Mouse (Mus musculus): ENCODE results near the gene Tcirg1.

Gene Tcirg1

DNA sequence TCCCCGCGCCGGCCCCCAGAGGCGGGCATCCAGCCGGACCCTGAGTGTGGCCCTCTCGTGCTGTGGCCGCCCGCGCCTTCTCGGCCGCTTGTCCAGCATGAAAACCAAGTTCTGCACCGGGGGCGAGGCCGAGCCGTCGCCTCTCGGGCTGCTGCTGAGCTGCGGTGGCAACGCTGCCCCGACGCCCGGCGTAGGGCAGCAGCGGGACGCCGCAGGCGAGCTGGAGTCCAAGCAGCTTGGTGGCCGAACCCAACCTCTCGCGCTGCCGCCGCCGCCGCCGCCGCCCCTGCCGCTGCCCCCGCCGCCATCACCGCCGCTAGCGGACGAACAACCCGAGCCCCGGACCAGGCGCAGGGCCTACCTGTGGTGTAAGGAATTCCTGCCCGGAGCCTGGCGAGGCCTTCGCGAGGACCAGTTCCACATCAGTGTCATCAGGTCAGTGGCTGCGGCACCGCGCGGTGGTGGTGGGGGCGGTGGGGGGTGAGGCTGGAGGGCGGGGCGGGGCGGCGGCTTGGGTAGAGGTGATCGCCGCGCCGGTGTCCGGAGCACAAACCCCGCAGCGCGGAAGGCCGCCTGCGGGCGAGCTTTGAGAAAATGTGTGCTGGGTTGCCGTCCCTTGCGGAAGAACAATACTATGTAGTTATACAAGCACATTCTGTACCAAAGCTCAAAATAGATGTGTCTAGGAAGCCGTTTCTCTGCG, 54.8 kb downstream of the Tcirg1 start:
- DNase-seq (ENCODE audit: low read depth, low spot score), result no peak

DNA sequence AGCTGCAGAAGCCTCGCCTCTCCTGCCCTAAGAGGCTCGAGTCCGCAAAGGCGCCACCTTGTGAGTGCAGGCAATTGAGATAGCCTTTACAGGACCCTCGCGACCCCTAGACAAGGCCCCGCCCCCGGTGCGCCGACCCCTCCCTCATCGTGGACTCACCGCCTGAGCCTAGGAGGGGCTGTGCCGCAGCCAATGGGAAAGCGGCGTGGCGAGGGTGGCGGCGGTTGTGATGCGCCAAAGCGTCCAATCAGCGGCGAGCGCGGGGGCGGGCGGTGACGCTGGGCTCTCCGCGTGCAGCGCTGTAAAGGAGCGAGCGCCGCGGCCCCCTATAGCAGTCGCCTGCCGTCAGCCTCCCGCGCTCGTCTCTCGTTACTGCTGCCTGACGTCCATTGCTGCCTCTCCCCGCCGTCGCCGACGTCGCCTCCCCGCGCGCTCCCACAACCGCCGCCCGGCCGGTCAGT, 55.4 kb downstream of the Tcirg1 start, which contains the start of gene Chka:
TSS of gene Chka (plus strand) at position 272 of the 461 bp plus-strand sequence.
- DNase-seq (ENCODE audit: low read depth, low spot score), result peak; percentile 90

DNA sequence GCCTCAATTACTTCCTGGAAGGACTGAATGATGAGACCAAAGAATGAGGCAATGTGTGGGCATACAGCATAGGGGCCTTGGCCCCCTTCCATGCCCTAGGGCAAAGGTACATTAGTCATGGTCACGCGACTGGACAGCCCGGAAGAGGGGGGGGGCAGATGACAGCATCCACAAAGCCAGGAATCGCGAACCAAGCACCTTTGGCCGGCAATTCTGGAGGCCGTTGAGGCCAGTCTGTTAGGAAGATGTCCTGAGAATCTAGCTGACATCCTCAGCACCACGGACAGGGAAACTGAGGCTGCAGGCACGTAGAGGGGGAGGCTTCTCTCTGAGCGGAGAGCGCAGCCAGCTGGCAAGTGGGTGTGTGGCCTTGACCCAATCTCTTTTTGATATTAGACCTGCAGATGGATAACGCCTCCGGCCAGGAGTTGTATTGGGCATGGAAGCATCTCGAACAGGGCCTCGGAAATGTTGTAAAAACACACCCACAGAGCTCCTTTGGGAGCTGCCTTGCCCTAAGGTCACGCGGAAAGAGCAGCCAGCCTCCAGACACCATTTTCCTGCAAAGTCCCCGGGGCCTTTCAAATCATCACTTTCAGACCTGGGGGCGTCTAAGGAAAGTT, 56.0 kb downstream of the Tcirg1 start:
- DNase-seq (ENCODE audit: low read depth, low spot score), result no peak

- no peak for DNase-seq (ENCODE audit: low read depth, low spot score)
Observed at GRCm38 (mm10) chr19:3850076-3850475, 56.9 kb downstream of the Tcirg1 start.

DNA sequence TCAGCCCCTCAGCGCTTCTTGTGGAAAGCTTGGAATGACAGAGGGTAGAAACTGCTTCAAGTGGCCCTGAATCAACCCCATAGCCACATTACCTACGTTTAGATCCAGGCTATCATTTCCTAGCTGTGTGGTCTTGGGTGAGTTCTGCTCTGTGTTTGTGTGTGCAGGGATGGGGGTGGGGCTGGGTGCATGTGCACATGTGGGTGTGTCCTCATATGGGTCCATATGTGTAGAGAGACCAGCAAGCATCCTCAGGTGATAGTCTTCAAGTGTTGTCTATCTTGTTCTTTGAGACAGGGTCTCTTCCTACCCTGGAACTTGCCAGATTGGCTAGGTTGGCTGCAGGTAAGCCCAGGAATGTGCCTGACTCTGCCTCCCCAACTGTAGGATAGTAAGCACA, 57.7 kb downstream of the Tcirg1 start:
- DNase-seq (ENCODE audit: low read depth, low spot score), result no peak

GRCm38 (mm10) chr19:3848207-3848808, 58.6 kb downstream of the Tcirg1 start:
- DNase-seq (ENCODE audit: low read depth, low spot score), result no peak

- DNase-seq (ENCODE audit: low read depth, low spot score), result no peak
Observed at GRCm38 (mm10) chr19:3847711-3848110, 59.2 kb downstream of the Tcirg1 start.

DNA sequence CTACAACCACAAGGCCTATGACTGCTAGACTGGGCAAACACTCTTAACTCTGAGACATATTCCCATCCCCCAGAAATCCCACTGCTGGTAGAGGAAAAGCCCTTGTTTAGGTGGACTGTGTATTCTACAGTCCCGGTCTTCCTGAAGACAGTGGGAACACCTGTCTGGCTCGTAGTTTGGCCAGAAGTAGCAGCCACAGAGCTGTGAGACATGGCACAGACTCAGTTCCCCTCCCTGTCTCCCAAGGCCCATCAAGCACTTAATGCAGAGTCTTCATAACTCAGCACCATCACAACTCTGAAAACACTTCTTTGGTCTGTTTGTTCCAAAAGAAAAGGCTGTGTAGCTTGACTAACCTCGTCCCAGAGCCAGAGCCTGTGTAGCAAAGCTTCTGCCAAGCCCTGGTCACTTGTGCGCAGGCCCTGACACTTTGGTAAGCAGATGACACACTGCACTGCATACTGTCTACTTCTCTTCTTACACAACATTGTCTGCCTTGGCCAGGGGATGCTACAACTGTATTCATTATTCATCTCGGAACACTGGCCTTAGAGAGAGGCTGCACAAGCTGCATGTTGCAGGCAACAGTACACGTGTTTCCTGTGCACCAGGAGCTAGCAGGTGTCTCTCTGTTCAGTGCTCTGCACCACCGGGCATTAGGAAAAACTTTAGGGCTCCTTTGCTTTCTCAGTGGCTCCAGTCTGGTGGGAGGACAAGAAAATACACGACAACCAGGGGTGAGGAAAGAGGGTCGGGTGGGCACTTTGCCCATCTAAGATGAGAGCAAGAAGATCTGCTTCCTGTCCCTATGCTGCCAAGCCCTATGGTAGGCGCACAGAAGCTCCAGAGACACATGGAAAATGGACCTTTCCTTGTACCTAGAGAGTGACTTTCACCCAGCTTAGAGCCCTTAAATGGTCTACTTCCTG, 60.0 kb downstream of the Tcirg1 start:
- no peak for DNase-seq (ENCODE audit: low read depth, low spot score)

All from skeletal muscle tissue, adult 2 months (tissue).